Mouse (Mus musculus) testis, adult 2 months (tissue): ENCODE results near the gene Ckap5. TPM values are rescaled to one million over a fixed set of nuclear protein-coding genes. Genes with fewer than 3 reads are reported as not detected.

Experiments
- H3K27ac ChIP-seq: fragments of 200-500 bp; 2 replicates; pipeline ENCODE4 v1.5.1; 2012; ENCODE audit warnings: low read depth, low read length; ENCODE audit not compliant: control insufficient read depth, insufficient read depth
- H3K27me3 ChIP-seq: fragments of 200-500 bp; 2 replicates; pipeline ENCODE4 v1.6.1; 2012; ENCODE audit warnings: mild to moderate bottlenecking, low read length, moderate library complexity; ENCODE audit not compliant: control insufficient read depth, insufficient read depth
- H3K36me3 ChIP-seq: fragments of 200-500 bp; 2 replicates; pipeline ENCODE4 v1.6.1; 2012; ENCODE audit warnings: mild to moderate bottlenecking, low read length; ENCODE audit not compliant: control insufficient read depth, insufficient read depth
- H3K4me1 ChIP-seq: fragments of 200-500 bp; 2 replicates; pipeline ENCODE4 v1.6.1; 2012; ENCODE audit warnings: low read length; ENCODE audit not compliant: control insufficient read depth, insufficient read depth
- H3K4me3 ChIP-seq: fragments of 200-500 bp; 2 replicates; pipeline ENCODE4 v1.5.1; 2012; ENCODE audit warnings: low read depth, mild to moderate bottlenecking, low read length, moderate library complexity, mixed read lengths; ENCODE audit not compliant: control insufficient read depth
- CTCF ChIP-seq: fragments of 200-500 bp; IDR thresholded peaks from 2 replicates; pipeline ENCODE4 v1.5.1; 2012; ENCODE audit warnings: low read depth, mild to moderate bottlenecking, inconsistent platforms, low read length, moderate library complexity; ENCODE audit not compliant: control insufficient read depth, insufficient read depth, insufficient replicate concordance
- POLR2A ChIP-seq: fragments of 200-500 bp; IDR thresholded peaks from 2 replicates; pipeline ENCODE4 v1.6.1; 2012; ENCODE audit warnings: low read depth, mild to moderate bottlenecking, inconsistent platforms, low read length, moderate library complexity; ENCODE audit not compliant: control insufficient read depth
- polyA plus RNA-seq: library from polyadenylated mRNA; depleted of rRNA; stranded (reverse); fragments of >200 nt; gene quantifications from 2 replicates; pipeline ENCODE4 v1.2.3, GENCODE M21; 2012; rRNA removed

The Ckap5 gene
- polyA plus RNA-seq, 1 experiment: 36.3 TPM

DNA sequence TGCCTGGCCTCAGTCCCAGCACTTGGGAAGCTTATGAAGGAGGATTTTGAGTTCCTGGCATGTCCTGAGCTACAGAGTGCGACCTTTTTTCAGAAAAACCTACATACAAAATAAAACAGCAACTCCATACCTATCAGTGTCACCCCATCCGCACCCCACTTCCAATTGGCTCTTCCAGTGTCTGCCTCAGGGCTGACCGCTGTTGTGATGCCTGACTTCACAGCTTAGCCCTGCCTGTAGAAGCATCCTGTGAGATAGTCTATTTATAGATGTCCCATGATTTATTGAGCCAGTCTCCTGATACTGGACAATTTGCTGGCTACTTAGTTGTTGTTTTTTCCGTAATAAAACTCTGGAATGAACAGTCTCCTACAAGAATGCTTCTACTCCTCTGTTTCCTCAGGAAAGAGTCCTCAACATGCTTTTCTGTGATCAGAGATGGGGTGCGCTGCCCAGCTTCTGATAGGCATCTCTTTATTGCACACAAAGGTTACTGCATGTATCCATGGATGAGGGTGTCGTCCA is 139.9 kb downstream of the Ckap5 start:
- Histone ChIP-seq H3K4me1 (no peaks in the 10 kb centered on the region), H3K27ac (no peak overlapping the region), H3K4me3 (no peak overlapping the region), H3K36me3 (no peaks in the 10 kb centered on the region; the same call in 1 of the 2 replicates), H3K27me3 (no peaks in the 10 kb centered on the region)
- TF ChIP-seq POLR2A (no peak), CTCF (no peak)

DNA sequence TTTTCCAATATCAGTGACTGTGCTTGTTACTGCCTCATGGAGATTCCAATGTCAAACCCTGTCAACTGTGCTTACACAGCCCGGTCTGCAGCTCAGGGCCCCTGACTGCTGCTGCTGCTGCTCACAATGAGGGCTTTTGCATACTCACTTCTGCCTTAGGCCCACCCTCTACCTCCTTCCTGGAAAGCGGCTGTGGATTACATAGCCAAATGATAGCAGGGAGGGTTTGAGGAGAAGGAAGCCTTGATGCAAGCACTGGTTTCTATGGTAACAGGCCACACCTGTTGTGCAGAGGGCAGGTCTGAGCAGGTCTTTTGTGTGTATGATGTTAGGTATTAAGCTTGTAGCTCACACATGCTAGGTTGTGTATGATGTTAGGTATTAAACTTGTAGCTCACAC is 141.2 kb downstream of the Ckap5 start:
- Histone ChIP-seq H3K4me1 (no peaks in the 10 kb centered on the region), H3K4me3 (no peak overlapping the region), H3K27me3 (no peaks in the 10 kb centered on the region), H3K27ac (no peak overlapping the region), H3K36me3 (no peaks in the 10 kb centered on the region; the same call in 1 of the 2 replicates)
- TF ChIP-seq POLR2A (no peak), CTCF (no peak)

GRCm38 (mm10) chr2:91669326-91669725 is 142.8 kb downstream of the Ckap5 start:
- Histone ChIP-seq H3K27ac (no peak overlapping the region), H3K4me1 (no peaks in the 10 kb centered on the region), H3K27me3 (no peaks in the 10 kb centered on the region), H3K4me3 (no peak overlapping the region), H3K36me3 (no peaks in the 10 kb centered on the region; the same call in 1 of the 2 replicates)
- TF ChIP-seq POLR2A (no peak), CTCF (no peak)

GRCm38 (mm10) chr2:91670038-91670437 is 143.5 kb downstream of the Ckap5 start:
- Histone ChIP-seq H3K4me3 (no peak overlapping the region), H3K27me3 (no peaks in the 10 kb centered on the region), H3K4me1 (no peaks in the 10 kb centered on the region), H3K36me3 (no peaks in the 10 kb centered on the region; the same call in 1 of the 2 replicates), H3K27ac (no peak overlapping the region)
- no peak for TF ChIP-seq POLR2A
- TF ChIP-seq CTCF: no peak

Other genes starting within 250 kb of the Ckap5 start
- 81.5 and 91.7 TPM in 2 replicates for gene 1110051M20Rik, start 82.1 kb upstream of the Ckap5 start, polyA plus RNA-seq
- 0.44 and 0.96 TPM in 2 replicates for gene Lrp4, start 69.3 kb upstream of the Ckap5 start, polyA plus RNA-seq
- gene F2, start 109.7 kb downstream of the Ckap5 start, polyA plus RNA-seq: 0.08 and 0.14 TPM in 2 replicates
- 6.3 and 6.5 TPM in 2 replicates for gene Zfp408, start 123.0 kb downstream of the Ckap5 start, polyA plus RNA-seq
- gene Arhgap1, start 123.1 kb downstream of the Ckap5 start, polyA plus RNA-seq: 22.8 and 23.7 TPM in 2 replicates
- gene Atg13, start 183.8 kb downstream of the Ckap5 start, polyA plus RNA-seq: 37.5 and 38.3 TPM in 2 replicates
- gene Harbi1, start 184.1 kb downstream of the Ckap5 start, polyA plus RNA-seq: 3.3 and 4.0 TPM in 2 replicates
- gene Ambra1, start 203.4 kb downstream of the Ckap5 start, polyA plus RNA-seq: 31.2 and 31.3 TPM in 2 replicates